25 mouse cellular contexts compared by ENCODE assay signal in the genomic region with DNA sequence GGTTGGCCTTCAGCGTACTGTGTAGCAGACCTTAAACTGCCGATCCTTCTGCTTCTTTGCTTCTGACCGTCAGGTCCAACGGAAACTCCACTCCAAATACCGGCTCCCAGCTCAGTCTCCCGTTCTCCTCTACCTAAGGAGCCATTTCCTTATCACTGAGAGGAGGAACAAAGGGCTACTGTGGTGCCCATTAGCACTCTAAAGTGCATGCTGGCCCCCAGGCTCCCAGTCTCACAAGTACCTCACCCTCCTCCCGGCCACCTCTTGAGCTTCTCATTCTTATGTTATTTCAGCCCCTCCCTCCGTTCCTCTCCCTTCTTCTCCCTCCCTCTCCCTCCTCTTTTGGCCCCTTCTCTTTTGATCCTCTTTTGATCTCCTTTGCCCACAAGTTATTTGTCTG. TPM values are rescaled to one million over a fixed set of nuclear protein-coding genes. Genes with fewer than 3 reads are reported as not detected.
DNase-seq lines count a peak whose midpoint lies in the region; ATAC-seq and TF ChIP-seq lines count a peak whose summit lies in the region.
"Had no signal": no experiment of that assay in that cellular context is flagged by ENCODE, and none has a peak within 500 bp of the region (broad histone marks: within the 10 kb centered on the region; RNA-seq: fewer than 3 reads in every experiment).

No protein-coding gene starts in this region.

- no peaks in the 10 kb centered on the region for H3K4me1 ChIP-seq in heart, embryonic 13.5 days
- H3K4me1 ChIP-seq in heart, adult 2 months (ENCODE audit: control insufficient read depth, insufficient read depth, low read length) = no peaks in the 10 kb centered on the region
- H3K4me1 ChIP-seq in testis, adult 2 months (ENCODE audit: control insufficient read depth, insufficient read depth, low read length) = no peaks in the 10 kb centered on the region
- peaks cover 0 to 6% of the 10 kb centered on the region in 2 experiments; a peak in 1 of 4 replicates for H3K4me1 ChIP-seq in ES-E14 (ENCODE audit: control insufficient read depth in 2 of 2, insufficient read depth in 2 of 2, low read length in 2 of 2, poor library complexity in 1 of 2)
- no peaks in the 10 kb centered on the region for H3K4me1 ChIP-seq in intestine, postnatal 0 days (replicated peaks; ENCODE audit: control insufficient read depth, insufficient read depth, low read length)
- H3K4me1 ChIP-seq: embryonic facial prominence, embryonic 10.5 days; forebrain, embryonic 13.5 days; hindbrain, embryonic 12.5 days had no signal

- H3K27me3 ChIP-seq in heart, embryonic 13.5 days (replicated peaks) = 0 out of 2 replicates have a peak, but pooled peaks cover 3% of the 10 kb centered on the region
- H3K27me3 ChIP-seq in heart, adult 2 months (ENCODE audit: control insufficient read depth, insufficient read depth, low read length) = no peaks in the 10 kb centered on the region
- no peaks in the 10 kb centered on the region for H3K27me3 ChIP-seq in testis, adult 2 months (ENCODE audit: control insufficient read depth, insufficient read depth, low read length)
- no peaks in the 10 kb centered on the region for H3K27me3 ChIP-seq in intestine, postnatal 0 days (replicated peaks; ENCODE audit: control insufficient read depth, insufficient read depth, low read length)
- H3K27me3 ChIP-seq: forebrain, embryonic 13.5 days; hindbrain, embryonic 12.5 days had no signal

- TF ChIP-seq POLR2A in heart, adult 2 months (IDR thresholded peaks at IDR 0.05; ENCODE audit: insufficient read depth, low read depth, low read length) = no peak
- no peak for TF ChIP-seq POLR2A in testis, adult 2 months (IDR thresholded peaks at IDR 0.05; ENCODE audit: control insufficient read depth, low read depth, low read length)

- in situ Hi-C loops in ES-E14 (cut with MboI; ENCODE audit: low sequenced_read_pairs in 2 of 2, unreplicated experiment in 2 of 2) = no loop called here

- no peak for DNase-seq in heart, adult 2 months
- DNase-seq in testis, postnatal 10 days (ENCODE audit: low spot score) = no peak
- DNase-seq in ES-E14 (ENCODE audit: low read depth, low spot score) = peak; percentile 69
- peak; percentile 25 for DNase-seq in testis, postnatal 14 days (ENCODE audit: low spot score)
- no peak for DNase-seq in frontal cortex, postnatal 10 days (ENCODE audit: low spot score in 2 of 2)
- DNase-seq: adrenal gland, postnatal 14 days; cerebellum, adult 18-20 months; cerebellum, adult 9-11 months; cerebellum, postnatal 36 days; forebrain, postnatal 0 days; gastrocnemius, adult 2 months; gastrocnemius, postnatal 25 days; heart, postnatal 4 days; kidney, adult 11 months had no signal

- no peaks in the 10 kb centered on the region for H3K79me2 ChIP-seq in heart, adult 2 months (replicated peaks; ENCODE audit: control insufficient read depth, insufficient read depth, low read length)

- no peak overlapping the region for H3K9ac ChIP-seq in heart, embryonic 13.5 days
- no peak overlapping the region for H3K9ac ChIP-seq in heart, adult 2 months (ENCODE audit: low read depth, low read length)
- H3K9ac ChIP-seq in ES-E14 (ENCODE audit: insufficient read depth, low read depth, low read length, poor library complexity, severe bottlenecking) = no peak overlapping the region
- no peak overlapping the region for H3K9ac ChIP-seq in intestine, postnatal 0 days (ENCODE audit: low read depth, low read length)
- H3K9ac ChIP-seq: forebrain, embryonic 13.5 days; forebrain, postnatal 0 days; hindbrain, embryonic 12.5 days had no signal

- intact Hi-C loops in heart, adult 2 months (cut with DNase I) = no loop called here

- no peak for ATAC-seq in heart, embryonic 13.5 days (ENCODE audit: extremely low read depth, insufficient number of reproducible peaks, low FRiP score, low TSS enrichment)
- ATAC-seq in intestine, postnatal 0 days = no peak
- ATAC-seq: activated CD4-positive, CD25-positive, alpha-beta regulatory T cell, adult 4 months; forebrain, embryonic 13.5 days; forebrain, postnatal 0 days; hindbrain, embryonic 16.5 days; inflammation-experienced regulatory T-cells, adult 6 months had no signal

- peak overlapping the region; percentile 22 for H3K4me2 ChIP-seq in heart, embryonic 13.5 days
- H3K4me2 ChIP-seq in intestine, postnatal 0 days (replicated peaks; ENCODE audit: low read depth) = no peak overlapping the region
- H3K4me2 ChIP-seq: forebrain, embryonic 13.5 days; heart, embryonic 11.5 days; hindbrain, embryonic 12.5 days had no signal

- H3K9me3 ChIP-seq in heart, embryonic 13.5 days = no peaks in the 10 kb centered on the region
- H3K9me3 ChIP-seq in ES-E14 (ENCODE audit: control insufficient read depth, insufficient read depth, low read depth, low read length) = no peaks in the 10 kb centered on the region
- H3K9me3 ChIP-seq in intestine, postnatal 0 days (ENCODE audit: control insufficient read depth) = no peaks in the 10 kb centered on the region
- H3K9me3 ChIP-seq: embryonic facial prominence, embryonic 10.5 days; forebrain, embryonic 13.5 days; hindbrain, embryonic 12.5 days had no signal

- no peak for TF ChIP-seq CTCF in heart, adult 2 months (IDR thresholded peaks at IDR 0.05)
- no peak for TF ChIP-seq CTCF in testis, adult 2 months (IDR thresholded peaks at IDR 0.05; ENCODE audit: control insufficient read depth, insufficient read depth, insufficient replicate concordance, low read depth, low read length)
- TF ChIP-seq CTCF in intestine, postnatal 0 days (IDR thresholded peaks at IDR 0.05; ENCODE audit: low read depth) = no peak

- H3K27ac ChIP-seq in heart, embryonic 13.5 days (replicated peaks) = no peak overlapping the region
- no peak overlapping the region for H3K27ac ChIP-seq in heart, adult 2 months
- H3K27ac ChIP-seq in testis, adult 2 months (ENCODE audit: control insufficient read depth, insufficient read depth, low read depth, low read length) = peak overlapping the region; percentile 58; the same call in 1 of the 2 replicates
- peak overlapping the region; percentile 34; the same call in 1 of the 2 replicates for H3K27ac ChIP-seq in ES-E14 (ENCODE audit: insufficient read depth, low read depth, low read length, poor library complexity, severe bottlenecking)
- no peak overlapping the region for H3K27ac ChIP-seq in intestine, postnatal 0 days (ENCODE audit: low read depth, low read length)
- H3K27ac ChIP-seq: embryonic facial prominence, embryonic 10.5 days; forebrain, embryonic 13.5 days; gastrocnemius, adult 2 months; hindbrain, embryonic 12.5 days had no signal

- no peak for TF ChIP-seq EP300 in heart, adult 2 months (IDR thresholded peaks at IDR 0.05; ENCODE audit: insufficient read depth, low read depth, low read length)

- no peaks in the 10 kb centered on the region for H3K36me3 ChIP-seq in heart, embryonic 13.5 days
- H3K36me3 ChIP-seq in heart, adult 2 months (ENCODE audit: control insufficient read depth, insufficient read depth, low read length) = no peaks in the 10 kb centered on the region
- no peaks in the 10 kb centered on the region for H3K36me3 ChIP-seq in testis, adult 2 months (ENCODE audit: control insufficient read depth, insufficient read depth, low read length)
- no peaks in the 10 kb centered on the region for H3K36me3 ChIP-seq in ES-E14 (ENCODE audit: control insufficient read depth, insufficient read depth, low read length, poor library complexity, severe bottlenecking)
- no peaks in the 10 kb centered on the region for H3K36me3 ChIP-seq in intestine, postnatal 0 days (ENCODE audit: control insufficient read depth, insufficient read depth)
- H3K36me3 ChIP-seq: embryonic facial prominence, embryonic 10.5 days; hindbrain, embryonic 12.5 days had no signal

- WGBS in heart, embryonic 13.5 days = 18% methylated on average over 8 of the region's 8 CpGs
- WGBS in heart, adult 2 months = 47% methylated on average over 8 of the region's 8 CpGs
- WGBS in intestine, postnatal 0 days = 44% methylated on average over 8 of the region's 8 CpGs

- H3K4me3 ChIP-seq in heart, embryonic 13.5 days = no peak overlapping the region
- H3K4me3 ChIP-seq in heart, adult 2 months = no peak overlapping the region
- no peak overlapping the region; the same call in 1 of the 2 replicates for H3K4me3 ChIP-seq in testis, adult 2 months (ENCODE audit: control insufficient read depth, low read depth, low read length)
- H3K4me3 ChIP-seq in ES-E14 (ENCODE audit: insufficient read depth in 1 of 2, low read depth in 1 of 2, low read length in 2 of 2, poor library complexity in 1 of 2, severe bottlenecking in 1 of 2) = peak overlapping the region in 1 of 2 experiments; percentile 34; a peak in 1 of 4 replicates
- no peak overlapping the region for H3K4me3 ChIP-seq in intestine, postnatal 0 days (ENCODE audit: low read depth, low read length)
- H3K4me3 ChIP-seq: embryonic facial prominence, embryonic 10.5 days; forebrain, embryonic 13.5 days; gastrocnemius, adult 2 months; hindbrain, embryonic 12.5 days had no signal

RNA-seq across cellular contexts. Expression of gene Porcn, which starts 13.3 kb away (rescaled TPM):
- 3.7 and 3.9 TPM in 2 replicates for polyA plus RNA-seq in heart, embryonic 13.5 days (2015; fragmentation: Nextera tagmentation; extraction: Ambion mirVana)
- total RNA-seq in heart, adult 2 months (2021) = 1 to 10 TPM; 2.3 to 2.9 TPM
- 11.9 and 15.8 TPM in 2 replicates for polyA plus RNA-seq in heart, adult 2 months (2012; rRNA removed)
- polyA plus RNA-seq in testis, adult 2 months (2012; rRNA removed) = 14.0 and 20.0 TPM in 2 replicates
- total RNA-seq in ES-E14 (2012; rRNA removed) = 59.0 and 96.5 TPM in 2 replicates
- 4.3 TPM in 2 replicates for polyA plus RNA-seq in intestine, postnatal 0 days (2015; fragmentation: Nextera tagmentation; extraction: Ambion mirVana)
- total RNA-seq: granulocyte monocyte progenitor cell, adult 5-6 weeks had no signal

RNA-seq across cellular contexts. Expression of gene Ebp, which starts 26.3 kb away (rescaled TPM):
- polyA plus RNA-seq in heart, embryonic 13.5 days (2015; fragmentation: Nextera tagmentation; extraction: Ambion mirVana) = 26.2 and 29.2 TPM in 2 replicates
- 10 to 100 TPM; 15.2 to 23.1 TPM for total RNA-seq in heart, adult 2 months (2021)
- 37.3 and 40.2 TPM in 2 replicates for polyA plus RNA-seq in heart, adult 2 months (2012; rRNA removed)
- 15.2 and 20.9 TPM in 2 replicates for polyA plus RNA-seq in testis, adult 2 months (2012; rRNA removed)
- total RNA-seq in ES-E14 (2012; rRNA removed) = 85.5 and 85.8 TPM in 2 replicates
- 67.1 and 73.3 TPM in 2 replicates for polyA plus RNA-seq in intestine, postnatal 0 days (2015; fragmentation: Nextera tagmentation; extraction: Ambion mirVana)

RNA-seq across cellular contexts. Expression of gene Ftsj1, which starts 32.6 kb away (rescaled TPM):
- polyA plus RNA-seq in heart, embryonic 13.5 days (2015; fragmentation: Nextera tagmentation; extraction: Ambion mirVana) = 23.8 and 27.5 TPM in 2 replicates
- 10 to 100 TPM in 1 of 2 experiments, 1 to 10 TPM in 1; 9.6 to 11.8 TPM for total RNA-seq in heart, adult 2 months (2021)
- polyA plus RNA-seq in heart, adult 2 months (2012; rRNA removed) = 20.0 and 24.0 TPM in 2 replicates
- 4.9 and 5.5 TPM in 2 replicates for polyA plus RNA-seq in testis, adult 2 months (2012; rRNA removed)
- total RNA-seq in ES-E14 (2012; rRNA removed) = 19.3 and 20.9 TPM in 2 replicates
- polyA plus RNA-seq in intestine, postnatal 0 days (2015; fragmentation: Nextera tagmentation; extraction: Ambion mirVana) = 13.1 and 14.1 TPM in 2 replicates

RNA-seq across cellular contexts. Expression of gene Tbc1d25, which starts 43.7 kb away (rescaled TPM):
- 9.0 and 10.4 TPM in 2 replicates for polyA plus RNA-seq in heart, embryonic 13.5 days (2015; fragmentation: Nextera tagmentation; extraction: Ambion mirVana)
- total RNA-seq in heart, adult 2 months (2021) = 1 to 10 TPM; 3.7 to 4.3 TPM
- polyA plus RNA-seq in heart, adult 2 months (2012; rRNA removed) = 8.7 and 8.9 TPM in 2 replicates
- 16.7 and 18.2 TPM in 2 replicates for polyA plus RNA-seq in testis, adult 2 months (2012; rRNA removed)
- total RNA-seq in ES-E14 (2012; rRNA removed) = 10.5 and 13.7 TPM in 2 replicates
- polyA plus RNA-seq in intestine, postnatal 0 days (2015; fragmentation: Nextera tagmentation; extraction: Ambion mirVana) = 4.0 and 4.5 TPM in 2 replicates

RNA-seq across cellular contexts. Expression of gene Slc38a5, which starts 51.3 kb away (rescaled TPM):
- 24.1 and 24.6 TPM in 2 replicates for polyA plus RNA-seq in heart, embryonic 13.5 days (2015; fragmentation: Nextera tagmentation; extraction: Ambion mirVana)
- total RNA-seq in heart, adult 2 months (2021) = 1 to 10 TPM in 1 of 2 experiments, under 1 TPM in 1; 0.29 to 1.4 TPM
- polyA plus RNA-seq in heart, adult 2 months (2012; rRNA removed) = 0.70 and 1.9 TPM in 2 replicates
- polyA plus RNA-seq in testis, adult 2 months (2012; rRNA removed) = 19.9 and 34.6 TPM in 2 replicates
- total RNA-seq in ES-E14 (2012; rRNA removed) = 3.6 and 7.2 TPM in 2 replicates
- 1.1 and 1.3 TPM in 2 replicates for polyA plus RNA-seq in intestine, postnatal 0 days (2015; fragmentation: Nextera tagmentation; extraction: Ambion mirVana)
- total RNA-seq: gastrocnemius, adult 2 months; gastrocnemius, postnatal 25 days had no signal
- polyA plus RNA-seq: inflammation-experienced regulatory T-cells, adult 6 months had no signal

Comparison
In these comparisons a context has a peak if more than half of its experiments do, and no peak if none do; other contexts are left out.
1. DNase-seq: peak in ES-E14 (single experiment) and testis, postnatal 14 days (single experiment); none in heart, adult 2 months (0 of 2), testis, postnatal 10 days (single experiment) and frontal cortex, postnatal 10 days (0 of 2).
2. H3K27ac ChIP-seq: peak in testis, adult 2 months (single experiment) and ES-E14 (single experiment); none in heart, embryonic 13.5 days (single experiment), heart, adult 2 months (single experiment) and intestine, postnatal 0 days (single experiment).